Mouse (Mus musculus): ENCODE data around the gene Tango2. TPM values are rescaled to one million over a fixed set of nuclear protein-coding genes. Genes with fewer than 3 reads are reported as not detected.

The Tango2 gene
- polyA plus RNA-seq, 1 experiment from 2014 or later = 24.9 TPM

DNA sequence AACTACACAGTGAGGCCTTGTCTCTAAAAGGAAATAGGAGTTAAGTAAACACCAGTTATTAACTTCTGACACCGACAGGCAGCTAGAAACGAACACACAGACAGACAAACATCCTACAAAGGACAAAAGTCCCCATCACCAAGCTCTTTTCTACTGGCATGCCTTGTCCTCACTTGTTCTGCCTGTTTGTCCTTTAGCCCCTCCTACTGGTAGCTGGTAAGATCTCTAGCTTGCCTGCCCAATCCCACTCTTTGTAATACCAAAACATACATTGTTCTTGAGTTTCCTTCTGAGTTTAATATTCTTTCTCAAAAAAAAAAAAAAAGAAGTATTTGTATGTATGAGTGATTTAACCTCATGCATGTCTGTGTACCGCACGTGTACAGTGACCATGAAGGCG lies 79.7 kb downstream of the Tango2 start:
- no peaks in the 10 kb centered on the region for H3K4me1 ChIP-seq

DNA sequence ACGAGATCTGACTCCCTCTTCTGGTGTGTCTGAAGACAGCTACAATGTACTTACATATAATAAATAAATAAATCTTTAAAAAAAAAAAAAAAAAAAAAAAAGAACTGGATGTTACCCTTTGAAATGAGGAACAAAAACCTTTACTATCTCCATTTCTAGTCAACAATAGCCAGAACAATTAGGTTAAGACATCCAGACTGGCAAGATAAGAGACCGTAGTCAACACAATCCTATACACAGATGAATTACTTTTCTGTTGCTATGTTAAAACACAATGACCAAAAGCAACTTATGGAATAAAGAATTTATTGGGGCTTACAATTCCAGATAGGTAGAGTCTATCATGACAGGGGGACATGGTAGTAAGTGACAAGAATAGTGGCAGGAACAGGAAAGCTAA lies 82.9 kb downstream of the Tango2 start:
- H3K27me3 ChIP-seq = no peaks in the 10 kb centered on the region
- no peaks in the 10 kb centered on the region for H3K9me3 ChIP-seq
- ATAC-seq (ENCODE audit: low FRiP score, low read depth) = no peak
- H3K36me3 ChIP-seq = peaks cover 89% of the 10 kb centered on the region
- WGBS = 83% methylated on average over 2 of the region's 2 CpGs
- no peak overlapping the region for H3K4me3 ChIP-seq
- no peak overlapping the region for H3K9ac ChIP-seq
- H3K27ac ChIP-seq = no peak overlapping the region
- no peak overlapping the region for H3K4me2 ChIP-seq (replicated peaks)
- no peaks in the 10 kb centered on the region for H3K4me1 ChIP-seq

More for the DNA sequence above, 79.7 kb downstream of the Tango2 start:
- ATAC-seq (ENCODE audit: low FRiP score, low read depth) = no peak
- H3K27ac ChIP-seq = no peak overlapping the region
- no peak overlapping the region for H3K4me3 ChIP-seq
- H3K27me3 ChIP-seq = no peaks in the 10 kb centered on the region
- H3K9ac ChIP-seq = no peak overlapping the region
- WGBS = 94% methylated on average over 5 of the region's 5 CpGs
- H3K9me3 ChIP-seq = no peaks in the 10 kb centered on the region
- peaks cover 93% of the 10 kb centered on the region for H3K36me3 ChIP-seq
- H3K4me2 ChIP-seq (replicated peaks) = no peak overlapping the region

DNA sequence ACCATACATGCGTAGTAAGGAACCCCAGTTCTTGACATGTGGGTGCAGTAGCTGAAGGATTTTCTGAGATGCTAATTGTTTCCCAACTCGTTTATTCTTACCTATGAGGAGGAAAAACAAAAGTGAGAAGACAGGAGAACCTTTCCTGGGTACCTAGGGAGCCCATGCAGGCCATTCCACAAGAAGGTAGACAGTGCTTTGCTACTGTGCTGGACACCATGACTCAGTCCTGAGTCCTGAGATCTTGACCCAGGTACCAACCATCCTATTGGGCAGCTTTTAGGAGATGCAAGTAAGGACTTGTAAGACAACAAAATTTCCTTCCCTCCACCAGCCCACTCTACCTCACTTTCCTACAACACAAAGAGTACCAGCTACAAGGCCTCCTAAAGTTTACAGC lies 89.7 kb downstream of the Tango2 start, which contains the start of gene Gm49776:
TSS of gene Gm49776 (minus strand) at position 101 of the 400 bp plus-strand sequence.
- no peaks in the 10 kb centered on the region for H3K9me3 ChIP-seq
- no peaks in the 10 kb centered on the region for H3K27me3 ChIP-seq
- ATAC-seq (ENCODE audit: low FRiP score, low read depth) = no peak
- no peak within 1 kb of the TSS for H3K9ac ChIP-seq
- no peak within 1 kb of the TSS for H3K27ac ChIP-seq
- WGBS = 90% methylated on average over 2 of the region's 2 CpGs
- peaks cover 94% of the 10 kb centered on the region for H3K36me3 ChIP-seq
- no peak within 1 kb of the TSS for H3K4me2 ChIP-seq (replicated peaks)
- H3K4me3 ChIP-seq = no peak within 1 kb of the TSS
- no peaks in the 10 kb centered on the region for H3K4me1 ChIP-seq

DNA sequence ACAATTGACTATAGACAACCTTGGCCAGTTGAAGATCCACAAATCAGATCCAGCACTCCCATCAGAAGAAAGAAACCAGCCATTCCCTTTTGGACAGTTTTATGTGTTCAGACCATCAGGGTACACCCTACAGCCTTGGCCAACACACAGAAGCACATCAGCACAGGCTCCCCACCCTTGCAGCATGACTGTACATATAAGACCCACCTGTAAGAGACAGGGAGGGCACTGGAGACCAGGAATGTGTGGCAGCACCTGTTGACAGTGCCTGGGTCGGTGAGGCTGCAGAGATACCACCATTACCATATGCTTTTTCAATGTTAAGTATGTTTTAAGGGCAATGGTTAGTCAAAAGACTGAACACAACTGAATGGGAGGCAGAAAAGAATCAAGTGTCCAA lies 94.0 kb downstream of the Tango2 start:
- Histone ChIP-seq H3K27me3 (no peaks in the 10 kb centered on the region), H3K36me3 (peaks cover 80% of the 10 kb centered on the region), H3K4me1 (peaks cover 24% of the 10 kb centered on the region), H3K27ac (no peak overlapping the region), H3K4me3 (no peak overlapping the region), H3K4me2 (replicated peaks) (no peak overlapping the region), H3K9ac (no peak overlapping the region), H3K9me3 (no peaks in the 10 kb centered on the region)
- no peak for ATAC-seq (ENCODE audit: low FRiP score, low read depth)
- 88% methylated on average over 1 of the region's 1 CpGs for WGBS

DNA sequence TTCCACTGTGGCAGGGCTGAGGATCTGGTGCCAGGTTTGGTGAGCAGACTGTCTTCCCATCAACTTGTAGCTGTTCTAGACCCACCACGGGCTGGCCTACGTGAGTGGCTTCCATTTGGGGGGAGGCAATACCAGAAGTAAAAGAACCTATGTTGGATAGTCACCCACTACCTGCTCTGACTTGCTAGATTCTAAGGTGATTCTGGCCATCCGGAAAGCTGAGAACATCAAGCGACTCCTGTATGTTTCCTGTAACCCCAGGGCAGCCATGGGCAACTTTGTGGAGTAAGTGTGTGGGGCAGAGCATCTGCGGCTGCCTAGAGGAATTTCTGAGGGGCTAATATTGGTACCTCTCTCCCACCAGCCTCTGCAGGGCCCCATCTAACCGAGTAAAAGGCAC lies 95.2 kb downstream of the Tango2 start:
- no peak overlapping the region for H3K4me3 ChIP-seq
- H3K9me3 ChIP-seq = no peaks in the 10 kb centered on the region
- H3K4me1 ChIP-seq = peaks cover 24% of the 10 kb centered on the region
- H3K27me3 ChIP-seq = no peaks in the 10 kb centered on the region
- ATAC-seq (ENCODE audit: low FRiP score, low read depth) = no peak
- H3K36me3 ChIP-seq = peaks cover 69% of the 10 kb centered on the region
- H3K4me2 ChIP-seq (replicated peaks) = no peak overlapping the region
- H3K9ac ChIP-seq = no peak overlapping the region
- no peak overlapping the region for H3K27ac ChIP-seq
- WGBS = 78% methylated on average over 6 of the region's 6 CpGs

DNA sequence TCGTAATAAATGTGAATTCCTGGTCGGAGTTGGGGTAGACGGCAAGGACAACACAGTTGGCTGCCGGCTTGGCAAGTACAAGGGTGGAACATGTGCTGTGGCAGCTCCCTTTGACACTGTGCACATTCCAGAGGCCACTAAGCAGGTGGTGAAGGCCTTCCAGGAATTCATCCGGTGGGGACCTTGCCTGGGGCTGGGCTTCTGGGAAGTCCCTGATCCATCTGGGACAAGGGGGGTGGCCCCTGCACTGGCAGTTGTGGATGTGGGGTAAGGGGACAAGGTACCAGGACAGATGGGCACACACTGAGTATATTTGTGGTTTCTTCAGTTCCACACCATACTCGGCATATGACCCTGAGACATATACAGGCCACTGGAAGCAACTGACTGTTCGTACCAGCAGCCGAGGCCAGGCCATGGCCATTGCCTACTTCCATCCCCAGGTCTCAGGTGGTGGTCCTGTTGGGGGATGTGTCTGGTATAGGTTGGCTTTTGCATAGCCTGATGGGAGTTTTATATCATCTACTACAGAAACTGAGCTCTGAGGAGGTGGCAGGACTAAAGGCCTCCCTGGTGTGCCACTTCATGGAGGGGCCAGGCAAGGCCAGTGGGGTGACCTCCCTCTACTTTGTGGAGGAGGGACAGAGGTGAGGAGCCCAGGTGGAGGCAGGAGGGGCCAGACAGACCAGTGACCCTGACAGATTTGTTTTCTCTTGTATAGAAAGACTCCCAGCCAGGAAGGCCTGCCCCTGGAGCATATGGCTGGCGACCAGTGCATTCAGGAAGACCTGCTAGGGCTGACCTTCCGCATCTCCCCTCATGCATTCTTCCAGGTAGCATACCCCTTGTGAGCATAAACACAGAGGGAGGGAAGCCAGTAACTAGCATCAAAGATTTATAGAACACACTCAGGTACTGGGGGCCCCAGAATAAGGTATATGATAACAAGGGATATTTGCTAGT lies 96.8 kb downstream of the Tango2 start:
- ATAC-seq (ENCODE audit: low FRiP score, low read depth) = no peak
- no peaks in the 10 kb centered on the region for H3K27me3 ChIP-seq
- peaks cover 62% of the 10 kb centered on the region for H3K36me3 ChIP-seq
- peak overlapping the region; percentile 96 for H3K4me2 ChIP-seq (replicated peaks)
- H3K9ac ChIP-seq = peak overlapping the region; percentile 94
- H3K4me3 ChIP-seq = peak overlapping the region; percentile 94
- H3K4me1 ChIP-seq = peaks cover 38% of the 10 kb centered on the region
- WGBS = 64% methylated on average over 10 of the region's 10 CpGs
- no peaks in the 10 kb centered on the region for H3K9me3 ChIP-seq
- H3K27ac ChIP-seq = peak overlapping the region; percentile 28; the same call in 1 of the 2 replicates

MicroRNAs encoded within 50 kb of the gene (microRNA counts, 519-probe panel; counts per million panel counts)
- microRNA mmu-miR-1306 = 1,718 counts per million, percentile 18 among the panel's probes with 10 or more counts
- microRNA mmu-miR-185 = 2,796 counts per million, percentile 45 among the panel's probes with 10 or more counts

Small RNAs within 50 kb of the gene (microRNA-seq; reads per million reads assigned to microRNA genes)
- gene Gm24572 = 1.0 reads per million
- not detected for gene Gm26219
- 247 reads per million, percentile 63 among the genes with 10 or more reads in this experiment for gene Mir1306
- gene Mir185 = 179 reads per million, percentile 60 among the genes with 10 or more reads in this experiment

Other genes starting within 250 kb of the Tango2 start
- gene Rtn4r, start 220.5 kb downstream of the Tango2 start, polyA plus RNA-seq (2015; fragmentation: Nextera tagmentation; extraction: Ambion mirVana) = 6.4 and 6.5 TPM in 2 replicates
- gene Ccdc188, start 130.2 kb downstream of the Tango2 start, polyA plus RNA-seq (2015; fragmentation: Nextera tagmentation; extraction: Ambion mirVana) = not detected in 2 replicates
- 18.7 and 21.2 TPM in 2 replicates for gene Zdhhc8, start 113.0 kb downstream of the Tango2 start, polyA plus RNA-seq (2015; fragmentation: Nextera tagmentation; extraction: Ambion mirVana)
- gene Trmt2a, start 99.4 kb downstream of the Tango2 start, polyA plus RNA-seq (2015; fragmentation: Nextera tagmentation; extraction: Ambion mirVana) = 111 and 113 TPM in 2 replicates
- 641 and 645 TPM in 2 replicates for gene Ranbp1, start 99.4 kb downstream of the Tango2 start, polyA plus RNA-seq (2015; fragmentation: Nextera tagmentation; extraction: Ambion mirVana)
- gene Gm49776, start 89.8 kb downstream of the Tango2 start, polyA plus RNA-seq (2015; fragmentation: Nextera tagmentation; extraction: Ambion mirVana) = 3.5 TPM in 1 of 2 replicates, not detected in the other
- 40.0 and 41.9 TPM in 2 replicates for gene Dgcr8, start 58.9 kb downstream of the Tango2 start, polyA plus RNA-seq (2015; fragmentation: Nextera tagmentation; extraction: Ambion mirVana)
- 25.0 and 29.8 TPM in 2 replicates for gene Arvcf, start 79 bp upstream of the Tango2 start, polyA plus RNA-seq (2015; fragmentation: Nextera tagmentation; extraction: Ambion mirVana)
- 19.8 and 21.3 TPM in 2 replicates for gene Txnrd2, start 78.3 kb upstream of the Tango2 start, polyA plus RNA-seq (2015; fragmentation: Nextera tagmentation; extraction: Ambion mirVana)
- gene Comt, start 78.7 kb upstream of the Tango2 start, polyA plus RNA-seq (2015; fragmentation: Nextera tagmentation; extraction: Ambion mirVana) = 87.4 and 89.4 TPM in 2 replicates
- 20.4 and 21.4 TPM in 2 replicates for gene Gnb1l, start 150.6 kb upstream of the Tango2 start, polyA plus RNA-seq (2015; fragmentation: Nextera tagmentation; extraction: Ambion mirVana)
- 5.5 and 5.9 TPM in 2 replicates for gene Rtl10, start 150.8 kb upstream of the Tango2 start, polyA plus RNA-seq (2015; fragmentation: Nextera tagmentation; extraction: Ambion mirVana)
- 5.5 and 6.0 TPM in 2 replicates for gene Tbx1, start 242.6 kb upstream of the Tango2 start, polyA plus RNA-seq (2015; fragmentation: Nextera tagmentation; extraction: Ambion mirVana)